Mouse (Mus musculus) forebrain, embryonic 10.5 days (tissue): ENCODE data around the gene Clk3. TPM values are rescaled to one million over a fixed set of nuclear protein-coding genes. Genes with fewer than 3 reads are reported as not detected.

Source experiments
- DNase-seq: peaks from one replicate; pipeline ENCODE4 v3.0.0-alpha.2; 2017; ENCODE audit warnings: low spot score; ENCODE audit errors: extremely low spot score
- H3K27ac ChIP-seq: fragments of 300-500 bp; sonication (generic); 2 replicates; pipeline ENCODE4 v1.5.1; 2016; ENCODE audit warnings: mild to moderate bottlenecking
- H3K27me3 ChIP-seq: fragments of 300-500 bp; sonication (generic); 2 replicates; pipeline ENCODE4 v1.6.1; 2016; ENCODE audit warnings: mild to moderate bottlenecking; ENCODE audit not compliant: poor library complexity, severe bottlenecking
- H3K36me3 ChIP-seq: fragments of 300-500 bp; sonication (generic); replicated peaks from 2 replicates; pipeline ENCODE4 v1.6.1; 2016; ENCODE audit warnings: mild to moderate bottlenecking, moderate library complexity
- H3K4me1 ChIP-seq: fragments of 300-500 bp; sonication (generic); 2 replicates; pipeline ENCODE4 v1.6.1; 2016
- H3K4me3 ChIP-seq: fragments of 300-500 bp; sonication (generic); 2 replicates; pipeline ENCODE4 v1.5.1; 2016; ENCODE audit warnings: mild to moderate bottlenecking, moderate library complexity
- H3K9me3 ChIP-seq: fragments of 300-500 bp; sonication (generic); 2 replicates; pipeline ENCODE4 v1.6.1; 2016; ENCODE audit warnings: mild to moderate bottlenecking, moderate library complexity
- WGBS: fragments of 180-500 bp; shearing (Covaris S2); methylation state at CpG from one replicate; pipeline ENCODE4 v1.1.7; 2016; 5-methylcytosine and 5-hydroxymethylcytosine counted together
- polyA plus RNA-seq: library from polyadenylated mRNA; unstranded; fragments of >200 nt; fragmentation: Nextera tagmentation; extraction: Ambion mirVana; gene quantifications from 2 replicates; pipeline ENCODE4 v1.2.1, GENCODE M21; 2016

The Clk3 gene
- polyA plus RNA-seq, 1 experiment from 2014 or later = 95.1 TPM

DNA sequence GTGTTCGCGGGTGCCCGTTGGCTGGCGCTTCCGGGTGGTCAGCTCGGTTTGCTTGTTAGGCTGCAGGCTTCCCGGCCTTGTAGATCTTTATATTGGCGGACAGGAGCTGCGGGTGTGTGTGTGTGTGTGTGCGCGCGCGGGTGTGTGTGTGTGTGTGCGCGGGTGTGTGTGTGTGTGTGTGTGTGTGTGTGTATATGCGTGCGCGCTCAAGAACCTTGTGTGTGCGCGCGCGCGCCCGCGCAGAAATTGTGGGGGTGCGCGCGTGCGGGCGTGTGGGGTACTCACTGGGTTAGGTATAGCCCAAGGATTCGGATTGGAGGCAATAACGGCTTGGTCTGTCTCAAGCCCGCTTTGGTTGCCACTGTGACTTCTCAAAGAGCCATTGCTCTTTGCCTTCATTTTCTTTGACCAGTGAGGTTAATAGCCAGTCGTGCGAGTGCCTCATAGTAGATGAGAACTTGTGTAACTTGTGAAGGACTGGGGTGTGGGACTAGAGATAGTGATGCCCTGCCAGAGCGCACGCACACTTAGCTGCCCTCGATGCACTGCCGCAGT is 56.9 kb downstream of the Clk3 start:
- H3K9me3 ChIP-seq = no peaks in the 10 kb centered on the region; the same call in 1 of the 2 replicates
- H3K36me3 ChIP-seq = peaks cover 29% of the 10 kb centered on the region
- H3K27me3 ChIP-seq = no peaks in the 10 kb centered on the region
- peak; percentile 22 for DNase-seq
- WGBS = 6% methylated on average over 39 of the region's 39 CpGs
- peak overlapping the region; percentile 93 for H3K27ac ChIP-seq
- H3K4me3 ChIP-seq = peak overlapping the region; percentile 98
- H3K4me1 ChIP-seq = peaks cover 18% of the 10 kb centered on the region

- peak within 1 kb of the TSS; percentile 93 for H3K27ac ChIP-seq
- WGBS = under 1% methylated on average over 23 of the region's 23 CpGs
Measured at GRCm38 (mm10) chr9:57708068-57708719, 57.5 kb downstream of the Clk3 start, which contains the start of gene Edc3. Edc3 (plus strand) TSS chr9:57708540.

DNA sequence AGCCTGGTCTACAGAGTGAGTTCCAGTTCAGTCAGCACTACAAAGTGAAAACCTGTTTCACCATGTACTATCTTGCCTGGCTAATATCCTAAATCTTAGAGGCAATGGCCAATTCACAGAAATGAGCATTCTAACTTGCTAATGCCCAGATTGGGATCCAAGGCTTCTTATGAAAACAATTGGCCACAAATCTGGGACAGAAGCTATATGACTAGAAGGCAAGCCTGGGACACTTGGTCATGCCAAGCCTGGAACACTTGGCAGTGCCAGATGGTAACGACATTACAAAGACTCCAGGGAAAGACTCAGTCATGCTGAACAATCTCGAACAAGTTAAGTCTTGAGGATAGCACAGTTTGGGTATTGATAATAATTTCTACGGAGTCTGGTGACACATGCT is 59.2 kb downstream of the Clk3 start:
- DNase-seq = no peak
- Histone ChIP-seq H3K27ac (no peak overlapping the region), H3K9me3 (no peaks in the 10 kb centered on the region; the same call in 1 of the 2 replicates), H3K36me3 (peaks cover 6% of the 10 kb centered on the region; the same call in 1 of the 2 replicates), H3K27me3 (no peaks in the 10 kb centered on the region), H3K4me3 (no peak overlapping the region), H3K4me1 (peaks cover 18% of the 10 kb centered on the region)
- WGBS = 91% methylated on average over 3 of the region's 3 CpGs

More at GRCm38 (mm10) chr9:57708068-57708719, 57.5 kb downstream of the Clk3 start, which contains the start of gene Edc3:
- Histone ChIP-seq H3K9me3 (no peaks in the 10 kb centered on the region; the same call in 1 of the 2 replicates), H3K36me3 (peaks cover 23% of the 10 kb centered on the region), H3K4me1 (peaks cover 18% of the 10 kb centered on the region), H3K4me3 (peak within 1 kb of the TSS; percentile 98), H3K27me3 (no peaks in the 10 kb centered on the region)
- peak; percentile 95 for DNase-seq

Other genes starting within 250 kb of the Clk3 start
- 686 and 693 TPM in 2 replicates for gene Cox5a, start 244.6 kb downstream of the Clk3 start, polyA plus RNA-seq
- 17.7 and 18.7 TPM in 2 replicates for gene Fam219b, start 228.3 kb downstream of the Clk3 start, polyA plus RNA-seq
- 63.2 and 66.9 TPM in 2 replicates for gene Mpi, start 213.1 kb downstream of the Clk3 start, polyA plus RNA-seq
- gene Scamp2, start 204.9 kb downstream of the Clk3 start, polyA plus RNA-seq = 51.1 and 52.8 TPM in 2 replicates
- gene Ulk3, start 176.4 kb downstream of the Clk3 start, polyA plus RNA-seq = 12.8 and 14.7 TPM in 2 replicates
- 1.9 and 2.9 TPM in 2 replicates for gene Cplx3, start 159.6 kb downstream of the Clk3 start, polyA plus RNA-seq
- not detected in 2 replicates for gene Lman1l, start 145.1 kb downstream of the Clk3 start, polyA plus RNA-seq
- gene Csk, start 112.2 kb downstream of the Clk3 start, polyA plus RNA-seq = 28.8 and 33.9 TPM in 2 replicates
- gene Cyp1a2, start 82.2 kb downstream of the Clk3 start, polyA plus RNA-seq = not detected in 2 replicates
- 0.14 TPM in 1 of 2 replicates, not detected in the other for gene Cyp1a1, start 77.9 kb downstream of the Clk3 start, polyA plus RNA-seq
- gene Edc3, start 57.3 kb downstream of the Clk3 start, polyA plus RNA-seq = 42.8 and 43.9 TPM in 2 replicates
- gene Arid3b, start 70.9 kb upstream of the Clk3 start, polyA plus RNA-seq = 41.0 and 41.7 TPM in 2 replicates
- 109 and 111 TPM in 2 replicates for gene Ubl7, start 145.1 kb upstream of the Clk3 start, polyA plus RNA-seq
- 0.14 and 0.75 TPM in 2 replicates for gene Sema7a, start 174.3 kb upstream of the Clk3 start, polyA plus RNA-seq
- gene Cyp11a1, start 240.6 kb upstream of the Clk3 start, polyA plus RNA-seq = not detected in 2 replicates